In genomic region chr15:85580483-85580882, GRCm38 (mm10) we compare ENCODE assay signal across 8 mouse cellular contexts. TPM values are rescaled to one million over a fixed set of nuclear protein-coding genes. Genes with fewer than 3 reads are reported as not detected.
DNase-seq lines count a peak whose midpoint lies in the region; ATAC-seq and TF ChIP-seq lines count a peak whose summit lies in the region.

No protein-coding gene starts in this region.

- H3K4me2 ChIP-seq in forebrain, embryonic 11.5 days (ENCODE audit: low read depth, low read length, severe bottlenecking): peak overlapping the region; percentile 97
- peak overlapping the region; percentile 95 for H3K4me2 ChIP-seq in limb, embryonic 13.5 days (replicated peaks)

- peaks cover 30% of the 10 kb centered on the region for H3K4me1 ChIP-seq in forebrain, embryonic 11.5 days (replicated peaks; ENCODE audit: control insufficient read depth, insufficient read depth, low read length)
- peaks cover 50% of the 10 kb centered on the region for H3K4me1 ChIP-seq in limb, embryonic 13.5 days

- ATAC-seq in forebrain, embryonic 11.5 days (replicated peaks; ENCODE audit: low FRiP score): no peak
- ATAC-seq in limb, embryonic 13.5 days (ENCODE audit: low FRiP score, low read depth): no peak
- ATAC-seq in erythroblast, adult 5-6 weeks (replicated peaks; ENCODE audit: low FRiP score, poor library complexity, severe bottlenecking): no peak

- H3K27me3 ChIP-seq in forebrain, embryonic 11.5 days (ENCODE audit: control insufficient read depth, insufficient read depth, low read length): peaks cover 51% of the 10 kb centered on the region
- H3K27me3 ChIP-seq in limb, embryonic 13.5 days: peaks cover 99% of the 10 kb centered on the region

- no peaks in the 10 kb centered on the region for H3K9me3 ChIP-seq in forebrain, embryonic 11.5 days (ENCODE audit: control insufficient read depth, low read length)
- no peaks in the 10 kb centered on the region for H3K9me3 ChIP-seq in limb, embryonic 13.5 days

- intact Hi-C loops in gastrocnemius, adult 2 months (cut with DNase I): loop anchor here (10.0 kb wide), 1 partner anchor 426 kb away; no protein-coding TSS in a partner anchor
- intact Hi-C loops in left cerebral cortex, postnatal 36 days (cut with DNase I): loop anchor here (5.0 kb wide), 4 partner anchors 83 to 428 kb away; no protein-coding TSS in a partner anchor

- no peak for TF ChIP-seq CTCF in gastrocnemius, adult 2 months (IDR thresholded peaks at IDR 0.05)

- no peak overlapping the region for H3K27ac ChIP-seq in gastrocnemius, adult 2 months
- peak overlapping the region; percentile 86 for H3K27ac ChIP-seq in forebrain, embryonic 11.5 days (ENCODE audit: low read depth, low read length)
- no peak overlapping the region for H3K27ac ChIP-seq in limb, embryonic 13.5 days

- H3K36me3 ChIP-seq in forebrain, embryonic 11.5 days (ENCODE audit: control insufficient read depth, insufficient read depth, low read length): no peaks in the 10 kb centered on the region
- no peaks in the 10 kb centered on the region for H3K36me3 ChIP-seq in limb, embryonic 13.5 days

- H3K4me3 ChIP-seq in gastrocnemius, adult 2 months: peak overlapping the region; percentile 69
- peak overlapping the region; percentile 84 for H3K4me3 ChIP-seq in forebrain, embryonic 11.5 days (ENCODE audit: low read depth, low read length)
- H3K4me3 ChIP-seq in limb, embryonic 13.5 days: peak overlapping the region; percentile 59

- 1% methylated on average over 38 of the region's 47 CpGs for WGBS in forebrain, embryonic 11.5 days
- under 1% methylated on average over 44 of the region's 47 CpGs for WGBS in limb, embryonic 13.5 days

- no peak for DNase-seq in gastrocnemius, adult 2 months
- no peak for DNase-seq in gastrocnemius, postnatal 25 days
- DNase-seq in forebrain, embryonic 11.5 days (ENCODE audit: low spot score): peak; percentile 68
- DNase-seq in neural tube, embryonic 10.5 days (ENCODE audit: extremely low spot score, low spot score): peak; percentile 58
- DNase-seq in cerebellum, adult 18-20 months: no peak
- no peak for DNase-seq in left cerebral cortex, postnatal 36 days (ENCODE audit: low spot score in 2 of 2)

- peak overlapping the region; percentile 93 for H3K9ac ChIP-seq in forebrain, embryonic 11.5 days (ENCODE audit: low read length)
- peak overlapping the region; percentile 68 for H3K9ac ChIP-seq in limb, embryonic 13.5 days

RNA-seq across cellular contexts. Expression of gene Wnt7b, which starts 1.8 kb away (rescaled TPM):
- total RNA-seq in gastrocnemius, adult 2 months (2021): not detected
- total RNA-seq in gastrocnemius, postnatal 25 days (2021): not detected
- polyA plus RNA-seq in forebrain, embryonic 11.5 days (2014; fragmentation: Nextera tagmentation; extraction: Ambion mirVana): 146 and 153 TPM in 2 replicates
- polyA plus RNA-seq in limb, embryonic 13.5 days (2015; fragmentation: Nextera tagmentation; extraction: Ambion mirVana): 29.1 and 34.9 TPM in 2 replicates
- total RNA-seq in erythroblast, adult 5-6 weeks (2015; ENCODE audit: low replicate concordance): not detected in 2 replicates
- not detected in 2 replicates for total RNA-seq in erythroblast, adult 5-6 weeks (2017; ENCODE audit: low replicate concordance)
- total RNA-seq in left cerebral cortex, postnatal 36 days (2021): 10 to 100 TPM; 34.0 to 35.9 TPM

Comparison
In these comparisons a context has a peak if more than half of its experiments do, and no peak if none do; other contexts are left out.
1. DNase-seq: peak in forebrain, embryonic 11.5 days (single experiment) and neural tube, embryonic 10.5 days (single experiment); none in gastrocnemius, adult 2 months (single experiment), gastrocnemius, postnatal 25 days (single experiment), cerebellum, adult 18-20 months (0 of 2) and left cerebral cortex, postnatal 36 days (0 of 2).
2. RNA of gene Wnt7b, which starts 1.8 kb away (total RNA-seq): 34.0 to 35.9 TPM in left cerebral cortex, postnatal 36 days; not detected in gastrocnemius, postnatal 25 days, not detected in gastrocnemius, adult 2 months and not detected in erythroblast, adult 5-6 weeks; every median in the first group is over 10 times any median in the second.
3. Peak in every context shown above with its lines, with median percentiles within 50 percentile points of each other: H3K4me3 ChIP-seq.